Comparison of ENCODE assay signal across 8 mouse cellular contexts in genomic region chr15:6708526-6709441, GRCm38 (mm10). TPM values are rescaled to one million over a fixed set of nuclear protein-coding genes. Genes with fewer than 3 reads are reported as not detected.
DNase-seq lines count a peak whose midpoint lies in the region; ATAC-seq lines count a peak whose summit lies in the region.

No protein-coding gene starts in this region.

- no peaks in the 10 kb centered on the region for H3K9me3 ChIP-seq in heart, embryonic 12.5 days (replicated peaks)

- peak overlapping the region; percentile 89 for H3K9ac ChIP-seq in heart, embryonic 12.5 days

- H3K4me3 ChIP-seq in heart, embryonic 12.5 days, result peak overlapping the region; percentile 99

- H3K4me1 ChIP-seq in heart, embryonic 12.5 days (replicated peaks), result peaks cover 36% of the 10 kb centered on the region

- ATAC-seq in CD4-positive, CD25-positive, alpha-beta regulatory T cell, adult 4 months, result peak; percentile 44
- peak; percentile 77 for ATAC-seq in heart, embryonic 12.5 days (ENCODE audit: insufficient number of reproducible peaks, low FRiP score)

- H3K4me2 ChIP-seq in heart, embryonic 12.5 days, result peak overlapping the region; percentile 96

- 2% methylated on average over 57 of the region's 89 CpGs for WGBS in heart, embryonic 12.5 days

- peak; percentile 63 for DNase-seq in adrenal gland, adult 2 months
- peak; percentile 14 for DNase-seq in embryo, embryonic 11.5 days (ENCODE audit: low read depth, low spot score)
- peak; percentile 42 for DNase-seq in kidney, postnatal 14 days
- DNase-seq in lung, postnatal 14 days, result peak; percentile 48
- DNase-seq in ovary, postnatal 36 days (ENCODE audit: low spot score), result peak; percentile 54
- peak; percentile 71 for DNase-seq in thymus, postnatal 4 days

- H3K36me3 ChIP-seq in heart, embryonic 12.5 days, result no peaks in the 10 kb centered on the region

- H3K27me3 ChIP-seq in heart, embryonic 12.5 days (replicated peaks), result no peaks in the 10 kb centered on the region

- peak overlapping the region; percentile 88 for H3K27ac ChIP-seq in heart, embryonic 12.5 days (ENCODE audit: poor library complexity, severe bottlenecking)

RNA-seq across cellular contexts. Expression of gene Rictor, which starts 0.6 kb away (rescaled TPM):
- polyA plus RNA-seq in CD4-positive, CD25-positive, alpha-beta regulatory T cell, adult 4 months (2017; shearing (Covaris generic)), result 10 to 100 TPM; 27.3 to 30.9 TPM
- 10 to 100 TPM; 18.0 to 28.5 TPM for total RNA-seq in adrenal gland, adult 2 months (2021)
- polyA plus RNA-seq in adrenal gland, adult 2 months (2012; rRNA removed), result 2.3 and 2.9 TPM in 2 replicates
- 33.5 and 34.4 TPM in 2 replicates for polyA plus RNA-seq in heart, embryonic 12.5 days (2016; fragmentation: Nextera tagmentation; extraction: Ambion mirVana)

Comparison
In these comparisons a context has a peak if more than half of its experiments do, and no peak if none do; other contexts are left out.
1. Peak in every context shown above with its lines: DNase-seq, ATAC-seq, H3K4me3 ChIP-seq and H3K27ac ChIP-seq.
2. DNase-seq: peak in every context shown above with its lines; median percentile 71 in thymus, postnatal 4 days; 63 in adrenal gland, adult 2 months; 54 in ovary, postnatal 36 days; 48 in lung, postnatal 14 days; 42 in kidney, postnatal 14 days; 14 in embryo, embryonic 11.5 days.